Mouse (Mus musculus) ovary, postnatal 14 days (tissue): Measurements from ENCODE around the gene Cdkn1c.

ENCODE experiments used
- DNase-seq: peaks from one replicate; pipeline ENCODE4 v3.0.0; 2022; ENCODE audit warnings: low spot score

Gene Cdkn1c

DNA sequence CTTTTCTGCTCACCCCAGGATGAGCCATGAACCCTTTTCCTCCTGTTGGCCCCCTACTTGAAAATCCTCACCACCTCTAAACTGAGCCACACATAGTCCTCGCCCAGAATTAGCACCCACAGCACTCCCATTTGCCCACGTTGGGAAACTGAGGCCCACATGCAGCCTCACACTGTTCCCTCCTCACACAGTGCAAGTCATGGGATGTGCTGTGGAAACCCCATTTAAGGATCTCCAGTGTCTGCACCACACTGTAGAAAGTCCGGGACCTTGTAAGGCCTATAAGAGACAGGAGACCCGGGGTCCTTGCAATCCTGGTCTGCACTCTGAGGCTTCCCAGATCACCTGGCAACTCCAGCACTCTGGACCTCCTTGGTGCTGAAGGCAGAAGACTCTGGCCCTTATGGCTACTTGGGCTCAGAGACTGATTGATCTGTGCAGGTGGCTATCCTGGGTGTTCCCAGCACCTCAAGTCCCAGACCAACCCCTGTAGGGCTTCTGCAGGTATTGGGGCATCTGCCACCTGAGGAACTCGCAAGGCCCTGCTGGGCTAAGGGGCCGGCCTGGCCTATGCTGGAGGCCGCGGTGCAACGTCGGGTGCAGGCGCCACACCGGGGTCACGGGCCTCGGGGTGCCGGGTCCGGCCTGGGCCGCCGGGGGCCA lies 23.5 kb downstream of the Cdkn1c start:
- DNase-seq: no peak

DNA sequence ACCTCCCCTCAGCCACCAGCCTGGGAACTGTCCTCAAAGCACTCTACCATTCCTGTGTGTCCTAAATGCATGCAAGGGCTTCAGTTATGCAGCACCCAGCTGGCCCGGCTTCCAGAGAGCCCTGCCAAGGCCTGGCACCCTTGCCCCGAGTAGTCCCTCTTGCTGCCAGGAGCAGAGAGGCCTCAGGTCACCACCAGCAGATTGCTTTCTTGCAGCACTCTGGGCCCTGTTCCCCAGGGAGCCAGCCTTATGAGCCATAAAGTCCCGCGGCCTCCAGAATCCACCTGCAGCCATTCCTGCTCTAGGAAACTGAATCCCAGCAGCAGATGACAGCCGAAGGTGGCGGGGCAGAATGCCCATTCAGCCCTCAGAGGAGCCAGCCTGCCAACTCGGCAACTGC lies 27.5 kb downstream of the Cdkn1c start:
- DNase-seq: no peak

DNA sequence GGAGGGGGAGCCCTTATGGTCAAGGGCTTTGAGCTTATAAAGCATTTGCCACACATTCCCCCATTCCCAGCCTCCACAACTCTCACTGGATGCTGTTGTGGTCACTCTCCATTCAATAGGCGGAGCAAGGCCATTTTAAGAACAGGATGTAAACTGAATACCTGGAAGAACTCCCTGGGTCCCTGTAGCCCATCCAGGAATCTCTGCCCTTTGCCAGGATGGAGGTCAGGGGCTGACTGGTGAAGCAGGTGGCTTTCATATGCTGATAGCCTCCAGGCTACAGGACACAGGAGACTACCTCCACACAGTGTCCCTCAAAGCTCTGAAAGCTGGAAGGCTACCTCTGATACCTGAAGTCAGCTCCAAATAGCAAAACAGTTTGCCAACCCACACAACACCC lies 28.2 kb downstream of the Cdkn1c start:
- no peak for DNase-seq

DNA sequence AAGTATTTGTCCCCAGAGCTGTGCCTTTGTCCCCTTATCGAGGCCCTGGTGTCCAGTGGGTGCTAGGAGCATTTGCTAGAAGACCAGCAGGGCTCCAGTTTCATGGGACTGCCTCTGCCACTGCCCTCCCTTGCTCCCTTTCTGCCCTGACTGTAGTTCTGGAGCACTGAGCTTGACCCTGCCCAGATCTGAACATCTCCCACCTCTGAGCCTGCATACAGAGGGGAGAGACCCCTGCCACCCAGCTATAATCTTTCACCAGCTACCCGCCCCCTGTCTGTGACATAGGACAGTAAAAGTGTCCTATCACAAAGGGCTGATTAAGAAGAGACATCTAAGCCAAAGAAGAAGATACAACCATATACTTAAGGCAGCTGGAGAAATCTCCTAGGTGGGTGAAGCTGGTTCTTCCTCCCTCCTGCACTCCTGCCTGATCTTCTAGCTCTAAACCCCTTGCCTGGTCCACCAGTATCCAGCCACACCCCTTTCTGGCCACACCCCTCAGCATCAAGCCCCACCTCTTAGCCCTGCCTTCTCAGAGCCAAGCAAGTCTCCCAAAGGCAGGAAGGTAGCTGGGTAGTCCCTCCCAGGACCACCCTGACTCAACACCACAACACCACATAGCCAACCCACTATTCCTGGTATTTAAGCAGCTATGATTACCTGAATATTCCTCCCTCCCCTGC lies 31.9 kb downstream of the Cdkn1c start:
- no peak for DNase-seq

DNA sequence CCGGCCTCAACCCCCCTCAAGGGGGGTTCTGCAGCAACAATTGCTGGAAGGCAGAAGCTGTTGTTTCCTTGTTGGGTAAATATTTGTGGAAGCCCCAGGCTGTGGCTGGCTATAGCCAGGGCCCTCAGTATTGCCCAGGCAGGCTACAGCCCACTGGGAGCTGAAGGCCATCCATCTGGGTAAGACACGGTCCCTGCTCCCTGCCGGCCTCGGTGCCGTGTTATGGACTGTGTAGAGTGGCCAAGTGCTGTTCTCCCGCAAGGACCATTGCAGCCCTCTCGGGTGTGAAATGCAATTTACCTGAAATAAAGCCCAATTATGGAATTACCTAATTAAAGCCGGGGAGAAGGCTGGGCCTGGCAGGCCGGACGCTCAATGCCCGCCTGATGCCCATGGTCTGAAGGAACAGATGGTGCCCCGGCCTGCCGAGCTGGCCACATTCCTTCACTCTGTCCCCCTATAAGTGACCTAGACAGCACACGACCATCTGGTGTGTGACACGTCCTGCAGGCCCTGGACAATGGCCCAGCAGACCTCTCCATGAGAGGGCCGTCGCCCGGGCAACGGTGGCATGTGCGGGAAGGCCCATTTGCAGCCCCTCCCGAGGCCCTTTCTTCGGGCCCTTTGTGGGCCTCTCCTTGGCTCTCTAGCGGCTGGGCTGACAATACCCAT lies 32.6 kb downstream of the Cdkn1c start:
- no peak for DNase-seq

DNA sequence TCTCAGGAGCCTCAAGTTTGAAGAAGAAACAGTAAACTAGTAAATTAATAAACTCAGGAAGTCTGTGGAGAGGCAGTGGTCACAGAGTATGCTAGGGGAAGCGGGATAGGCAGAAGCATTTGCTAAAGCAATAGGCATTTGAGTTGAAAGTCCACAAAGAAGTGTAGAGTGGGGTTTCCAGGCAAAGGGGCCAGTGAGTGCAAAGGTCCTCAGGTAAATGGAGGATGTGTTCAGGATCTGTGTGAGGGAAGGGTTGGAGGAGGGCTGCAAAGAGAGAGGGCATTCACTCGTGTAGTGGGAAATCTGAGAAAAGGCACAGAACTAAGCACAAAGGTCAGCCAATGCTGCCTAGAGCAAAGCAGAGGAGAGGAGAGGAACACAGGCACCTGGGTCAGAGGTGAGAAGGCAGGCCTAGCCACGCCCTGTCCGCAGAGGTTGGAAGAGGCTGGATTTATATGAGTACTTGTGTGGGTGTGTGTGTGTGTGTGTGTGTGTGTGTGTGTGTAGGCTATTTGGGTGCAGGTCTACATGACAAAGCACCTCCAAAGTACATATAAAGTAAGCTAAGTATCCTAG lies 41.2 kb downstream of the Cdkn1c start:
- no peak for DNase-seq

DNA sequence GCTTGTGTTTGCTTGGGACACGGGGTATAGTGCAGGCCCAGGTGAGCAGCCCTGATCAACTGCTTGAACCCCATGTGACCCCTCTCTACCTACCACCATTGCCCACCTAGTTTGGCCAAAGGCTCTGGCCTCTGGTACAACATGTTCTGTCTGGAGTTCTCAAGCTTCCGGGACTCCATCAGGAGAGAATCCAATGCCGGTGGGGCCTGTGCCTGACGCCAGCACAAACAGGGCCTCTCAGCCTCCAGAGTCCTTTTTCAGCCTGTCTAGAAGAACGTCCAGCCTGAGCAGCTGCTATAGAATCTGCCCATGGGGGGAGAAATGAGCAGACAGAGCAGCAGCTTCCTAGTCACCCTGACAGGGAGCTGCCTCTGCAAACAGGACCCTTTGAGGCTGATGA lies 43.0 kb downstream of the Cdkn1c start:
- DNase-seq: no peak

DNA sequence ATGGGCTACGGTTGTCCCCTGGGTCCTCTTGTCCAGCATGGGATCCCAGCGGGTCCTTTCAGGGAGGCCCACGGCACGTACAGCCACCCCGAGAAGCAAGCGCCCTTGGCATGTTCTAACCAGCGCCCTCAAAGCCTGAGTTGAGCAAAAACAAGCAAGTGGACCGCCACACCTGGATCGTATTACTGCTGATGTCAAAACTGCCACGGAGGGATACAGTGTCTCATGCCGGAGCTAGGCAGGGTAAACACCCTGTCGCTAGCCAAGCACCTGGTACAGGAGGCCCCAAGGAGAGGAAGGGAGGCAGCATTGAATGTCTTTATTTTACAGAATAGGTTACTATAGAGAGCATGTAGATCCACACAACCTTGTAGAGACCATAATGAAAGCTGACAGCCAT lies 44.4 kb downstream of the Cdkn1c start:
- DNase-seq: no peak

DNA sequence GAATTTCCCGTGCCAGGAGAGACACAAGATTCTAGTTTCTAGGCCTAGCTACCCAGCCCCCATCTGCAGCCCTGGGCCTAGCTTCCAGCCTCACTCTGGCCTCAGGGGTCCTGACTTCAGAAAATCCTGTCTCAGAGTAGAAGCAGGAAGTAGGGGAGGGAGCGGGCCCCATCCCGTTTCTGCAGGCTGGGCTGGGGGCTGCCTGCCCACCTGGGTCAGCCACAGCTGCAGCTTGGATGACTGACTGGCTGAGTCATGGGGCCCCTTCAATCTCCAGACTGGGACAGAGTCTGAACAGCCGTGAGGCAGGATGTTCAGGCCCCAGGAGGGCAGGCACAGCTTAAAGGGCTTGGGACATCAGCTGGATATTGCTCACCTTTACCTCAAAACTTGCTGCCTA lies 45.8 kb downstream of the Cdkn1c start:
- no peak for DNase-seq

DNA sequence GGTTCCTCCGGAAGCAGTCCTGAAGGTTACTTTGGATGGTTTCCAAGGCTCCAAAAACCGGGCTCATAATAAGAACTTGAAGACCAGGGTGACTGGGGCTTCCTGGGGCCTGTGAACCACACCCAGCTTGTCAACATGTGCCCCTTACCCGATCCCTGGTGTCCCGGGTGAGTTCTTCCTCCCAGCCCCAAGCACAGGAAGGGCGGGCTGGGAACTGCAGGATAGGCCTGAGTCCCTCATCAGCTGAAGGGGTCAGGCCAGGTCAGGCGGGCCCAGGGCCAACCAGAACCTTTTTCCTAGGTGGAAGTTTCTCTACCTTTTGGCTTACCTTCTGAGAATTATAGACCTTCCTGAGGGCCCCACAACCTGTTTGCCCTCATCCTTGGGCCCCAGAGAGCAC lies 48.2 kb downstream of the Cdkn1c start:
- no peak for DNase-seq

DNA sequence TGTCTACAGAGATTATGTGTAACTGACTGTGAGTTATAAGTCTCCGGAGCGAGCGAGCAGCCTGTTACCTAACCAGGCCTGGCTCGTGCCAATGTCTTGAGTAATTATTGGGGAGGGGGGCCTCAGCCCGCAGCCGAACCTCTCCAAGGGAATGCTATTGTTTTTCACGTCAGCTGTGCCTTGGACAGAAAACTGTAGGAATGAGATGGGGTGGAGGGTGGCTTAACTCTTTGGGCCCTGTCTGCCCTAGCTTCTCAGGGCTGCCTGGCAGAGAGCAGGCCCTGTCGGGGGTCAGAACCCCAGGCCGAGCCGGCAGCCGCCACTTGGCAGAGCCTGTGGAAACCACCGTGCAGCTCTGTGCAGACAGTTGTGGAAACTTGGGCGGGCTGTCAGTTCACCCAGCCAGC lies 52.2 kb downstream of the Cdkn1c start:
- peak; percentile 37 for DNase-seq
